Mouse (Mus musculus) layer of hippocampus, adult 9-11 months (tissue): ENCODE data around the gene Ccdc175.

Experiments used
- DNase-seq: peaks from one replicate; pipeline ENCODE4 v3.0.0; 2022

Ccdc175 gene

GRCm38 (mm10) chr12:72096966-72097365, 87.9 kb downstream of the Ccdc175 start:
- no peak for DNase-seq

DNA sequence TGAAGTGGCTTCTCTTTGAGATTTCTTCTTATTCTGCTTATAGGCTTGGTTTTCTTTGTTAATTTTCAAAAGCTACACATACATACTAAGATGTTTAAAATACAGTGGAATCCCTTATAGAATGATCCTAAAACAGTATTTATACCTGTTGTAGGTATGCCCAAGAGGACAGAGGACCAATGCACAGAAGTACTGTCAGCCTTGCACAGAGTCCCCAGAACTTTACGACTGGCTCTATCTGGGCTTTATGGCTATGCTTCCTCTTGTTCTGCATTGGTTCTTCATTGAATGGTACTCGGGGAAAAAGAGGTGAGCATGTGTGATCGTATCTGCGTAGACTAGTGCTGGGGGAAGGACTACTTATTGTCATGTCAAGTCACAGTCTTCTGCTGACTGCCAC, 95.0 kb downstream of the Ccdc175 start:
- no peak for DNase-seq

DNA sequence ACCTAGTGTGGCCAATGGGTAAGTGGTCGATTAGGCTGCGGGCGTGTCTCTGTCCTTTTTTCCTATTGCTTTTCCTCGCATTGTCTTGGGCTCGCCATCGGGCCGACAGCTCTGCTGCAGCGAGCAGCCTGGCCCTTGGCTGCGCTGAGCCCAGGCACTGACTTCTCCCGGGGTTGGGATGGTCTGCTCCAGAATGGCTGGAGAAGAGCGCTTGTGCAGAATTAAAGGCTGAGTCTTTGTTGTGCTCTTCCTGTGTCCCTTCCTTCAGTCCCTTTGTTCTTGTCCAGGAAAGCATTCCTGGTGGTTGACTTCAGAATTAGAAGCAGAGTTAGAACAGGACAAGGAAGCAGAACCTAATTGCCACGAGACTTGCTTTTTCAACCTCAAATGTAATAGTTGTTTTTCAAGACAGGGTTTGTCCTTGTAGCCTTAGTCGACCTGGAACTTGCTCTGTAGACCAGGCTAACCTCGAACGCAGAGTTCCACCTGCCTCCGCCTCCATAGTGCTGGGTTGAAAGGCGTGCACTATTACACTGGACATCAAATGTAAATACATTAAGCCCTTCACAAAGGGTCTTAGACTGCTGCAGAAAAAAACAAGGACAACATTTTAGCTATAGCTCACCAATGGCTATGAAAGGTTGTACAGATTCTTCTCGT, 98.5 kb downstream of the Ccdc175 start:
- DNase-seq, result no peak

GRCm38 (mm10) chr12:72085329-72086165, 99.3 kb downstream of the Ccdc175 start, which contains the start of the genes L3hypdh and Jkamp:
TSS of gene L3hypdh (minus strand) at chr12:72085439.
TSS of gene Jkamp (plus strand) at chr12:72085589.
- peak; percentile 100 for DNase-seq

DNA sequence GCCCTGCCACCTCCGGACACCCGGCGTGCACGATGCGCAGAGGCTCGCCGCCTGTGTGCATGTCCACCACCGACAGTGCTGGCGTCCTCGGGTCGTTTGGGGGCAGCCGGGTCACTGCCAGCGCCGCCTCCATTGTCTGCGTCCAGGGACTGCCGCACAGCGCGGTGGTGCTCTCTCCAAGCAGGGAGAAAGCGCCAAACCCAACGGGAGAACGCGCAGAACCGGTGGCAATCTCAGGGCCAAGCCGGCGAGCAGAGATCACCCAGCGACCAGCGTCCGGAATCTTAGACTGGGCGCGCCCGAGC, 99.9 kb downstream of the Ccdc175 start:
- DNase-seq, result no peak

DNA sequence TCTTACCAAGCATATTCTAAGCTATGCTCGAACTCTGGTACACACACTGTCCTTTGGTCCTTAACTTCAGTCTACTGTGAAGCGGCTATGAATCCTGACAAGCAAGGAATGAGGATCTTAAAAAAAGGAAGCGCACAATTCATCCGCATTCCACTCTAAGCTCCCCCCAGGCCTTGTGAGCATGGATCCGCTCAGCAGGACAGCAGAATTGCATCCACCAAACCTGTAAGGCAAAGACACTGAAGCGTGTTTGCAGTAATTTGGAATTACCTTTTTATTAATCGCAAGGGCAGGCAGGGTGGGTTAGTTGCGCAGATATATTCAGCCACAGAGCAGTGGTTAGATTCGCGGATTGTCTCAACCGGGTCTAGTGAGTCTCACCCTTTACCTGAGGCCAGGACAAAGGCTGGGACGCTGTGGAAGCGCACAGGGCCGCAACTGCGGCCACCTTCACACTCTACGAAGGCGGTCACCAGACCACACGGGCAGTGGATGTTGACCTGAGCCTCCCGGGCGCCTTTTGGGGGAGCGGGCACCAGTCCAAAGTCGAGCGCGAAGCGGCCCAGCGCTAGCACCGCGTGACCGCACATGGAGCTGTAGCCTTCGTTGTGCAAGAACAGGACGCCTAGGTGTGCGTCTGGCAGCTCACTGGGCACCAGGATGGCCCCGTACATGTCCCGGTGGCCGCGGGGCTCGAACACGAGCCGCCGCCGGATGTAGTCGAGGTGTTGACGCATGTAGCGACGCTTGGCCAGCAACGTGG, 100.4 kb downstream of the Ccdc175 start:
- no peak for DNase-seq

DNA sequence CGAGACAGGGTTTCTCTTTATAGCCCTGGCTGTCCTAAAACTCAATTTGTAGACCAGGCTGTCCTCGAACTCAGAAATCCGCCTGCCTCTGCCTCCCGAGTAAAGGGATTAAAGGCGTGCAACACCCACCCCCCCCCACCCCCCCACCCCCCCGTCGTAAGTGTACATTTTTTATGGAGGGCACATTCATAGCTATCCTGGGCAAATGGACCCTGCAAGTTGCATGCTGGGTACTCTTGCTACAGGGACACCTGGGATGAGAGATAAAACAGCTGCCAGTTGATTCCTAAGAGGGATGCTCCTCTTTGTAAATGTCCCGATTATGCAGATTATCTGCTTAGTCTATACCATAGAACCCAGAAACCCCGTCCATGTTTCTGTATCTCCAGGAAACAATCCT, 101.6 kb downstream of the Ccdc175 start:
- DNase-seq, result no peak

DNA sequence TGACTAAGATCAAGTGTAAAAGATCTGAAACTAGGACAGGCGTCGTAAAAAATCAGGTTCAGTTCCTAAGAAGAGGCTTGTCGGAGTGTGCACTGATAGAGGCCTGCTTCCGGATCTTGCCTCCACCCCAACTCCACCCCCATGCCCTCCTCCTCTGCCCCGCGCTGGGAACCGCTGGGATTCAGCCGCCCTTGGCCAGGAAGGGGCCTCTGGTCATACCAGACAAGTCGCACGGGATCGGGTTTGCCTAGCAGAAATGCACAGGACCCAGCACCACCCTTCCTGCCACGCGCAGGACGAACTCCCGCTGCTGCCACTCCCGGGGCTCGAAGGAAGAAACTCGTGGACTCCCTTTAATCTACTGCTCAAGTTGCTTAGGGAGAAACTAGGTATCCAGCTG, 102.5 kb downstream of the Ccdc175 start:
- DNase-seq, result no peak

GRCm38 (mm10) chr12:72081961-72082360, 102.9 kb downstream of the Ccdc175 start:
- DNase-seq, result no peak

DNA sequence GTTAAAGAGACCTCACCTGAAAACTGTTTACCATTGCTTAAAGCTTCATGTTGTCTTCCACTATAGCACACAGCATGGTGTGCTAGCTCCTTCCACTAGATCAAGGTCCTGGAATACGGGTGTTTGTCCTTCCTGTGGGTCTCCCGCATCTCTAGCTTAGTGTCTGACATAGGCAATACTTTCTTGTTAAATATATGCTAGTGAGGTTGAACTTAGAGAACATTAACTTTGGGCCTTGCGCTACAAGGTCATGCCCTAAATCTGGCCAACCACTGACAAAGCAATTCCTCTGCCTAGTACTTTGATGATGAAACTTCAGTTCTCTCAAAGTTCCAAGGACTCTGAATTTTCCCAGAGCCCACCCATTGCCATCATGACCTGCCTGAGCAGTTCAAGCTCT, 106.6 kb downstream of the Ccdc175 start:
- no peak for DNase-seq

DNA sequence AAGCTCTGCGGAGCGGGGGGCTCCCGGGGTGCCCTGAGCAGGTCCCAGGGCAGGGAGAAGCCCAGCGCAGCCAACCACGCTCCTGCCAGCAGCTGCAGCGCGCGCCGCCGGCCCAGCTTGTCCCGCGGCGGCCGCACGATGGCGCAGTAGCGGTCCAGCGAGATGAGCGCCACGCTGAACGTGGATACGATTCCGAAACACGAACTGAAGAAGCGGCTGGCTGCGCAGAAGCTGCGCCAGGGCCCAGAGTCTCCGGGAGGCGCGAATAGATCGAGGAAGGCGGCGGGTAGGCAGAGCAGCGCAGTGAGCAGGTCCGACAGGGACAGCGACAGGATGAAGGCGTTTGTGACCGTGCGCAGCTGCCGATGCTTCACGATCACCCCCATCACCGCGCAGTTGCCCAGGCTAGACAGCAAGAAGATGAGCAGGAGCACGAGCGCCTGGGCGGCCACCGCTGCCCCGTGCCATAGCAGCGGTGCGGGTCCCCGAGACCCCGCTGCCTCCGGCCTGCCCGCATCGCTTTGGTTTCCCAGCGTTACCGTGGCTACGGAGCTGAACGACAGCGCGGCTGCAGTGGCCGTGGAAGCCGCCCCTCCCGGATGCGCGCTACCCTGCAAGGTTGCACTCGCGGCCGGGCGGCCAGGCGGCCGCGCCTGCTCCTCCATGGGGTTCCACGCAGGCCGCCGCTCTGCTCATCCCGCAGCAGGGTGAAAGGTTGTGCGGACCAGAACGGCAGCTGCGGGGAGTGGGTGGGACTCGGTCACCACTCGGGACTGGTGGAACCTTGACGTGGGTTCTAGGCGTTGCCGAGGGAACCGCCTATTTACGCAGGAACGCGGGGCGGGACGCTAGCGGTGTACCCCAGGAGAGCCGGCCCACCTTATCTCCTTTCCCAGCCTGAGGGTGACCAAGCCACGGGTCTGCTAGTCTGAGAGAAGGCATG, 114.2 kb downstream of the Ccdc175 start, which contains the start of gene Gpr135:
Gene Gpr135 (minus strand): TSS at position 799 of the 943 bp plus-strand sequence.
- peak; percentile 87 for DNase-seq

DNA sequence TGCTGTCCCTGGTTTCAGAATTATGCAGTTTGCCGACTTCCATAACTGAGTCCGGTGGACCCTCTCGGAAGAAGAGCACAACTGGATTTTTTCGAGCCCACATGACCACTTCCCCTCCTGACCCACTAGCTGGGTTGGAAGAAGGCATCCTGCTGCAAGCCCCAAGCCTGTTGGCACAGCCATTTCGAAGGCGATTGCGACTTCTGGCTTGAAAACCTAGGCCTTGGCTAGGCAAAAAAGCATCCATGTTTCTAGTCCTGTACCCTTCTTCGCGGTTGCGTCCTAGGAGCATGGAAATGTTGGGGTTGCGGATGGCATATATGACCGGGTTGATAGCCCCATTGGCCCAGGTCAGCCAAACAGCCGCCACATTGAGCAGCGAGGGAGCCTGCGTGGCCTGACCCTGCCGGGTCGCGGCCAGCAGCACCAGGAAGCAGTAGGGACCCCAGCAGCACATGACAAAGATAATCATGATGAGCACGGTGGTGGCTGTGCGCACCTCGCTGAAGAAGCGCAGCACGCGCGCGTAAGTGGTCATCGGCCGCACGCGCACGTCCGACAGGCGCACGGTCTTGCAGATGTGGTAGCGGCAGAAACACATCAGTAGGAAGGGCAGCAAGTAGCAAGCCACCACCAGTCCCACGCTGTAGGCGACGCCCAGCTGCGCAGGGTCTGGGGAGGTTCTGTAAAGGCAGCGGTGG, 115.1 kb downstream of the Ccdc175 start:
- DNase-seq, result no peak

- no peak for DNase-seq
Observed at GRCm38 (mm10) chr12:72057780-72058179, 127.0 kb downstream of the Ccdc175 start.

DNA sequence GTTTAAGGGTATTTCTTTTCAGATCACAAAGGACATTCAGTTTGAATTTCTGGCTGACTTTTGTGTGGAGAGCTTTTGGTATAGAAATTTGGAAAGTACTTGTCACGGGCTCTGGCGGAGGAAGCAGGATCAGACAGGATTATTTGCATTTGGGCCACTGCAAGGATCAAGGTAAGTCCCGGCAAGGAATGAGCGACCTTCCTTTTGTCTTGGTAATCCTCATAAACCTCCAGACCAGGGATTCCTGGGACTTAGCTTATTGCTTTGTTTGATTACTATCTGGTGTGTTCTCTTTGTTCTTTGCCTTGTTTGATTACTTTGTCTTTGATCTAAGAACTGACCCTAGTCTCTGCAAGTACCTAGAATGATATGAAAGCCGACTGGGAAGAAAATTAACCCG, 131.0 kb downstream of the Ccdc175 start:
- DNase-seq, result no peak

DNA sequence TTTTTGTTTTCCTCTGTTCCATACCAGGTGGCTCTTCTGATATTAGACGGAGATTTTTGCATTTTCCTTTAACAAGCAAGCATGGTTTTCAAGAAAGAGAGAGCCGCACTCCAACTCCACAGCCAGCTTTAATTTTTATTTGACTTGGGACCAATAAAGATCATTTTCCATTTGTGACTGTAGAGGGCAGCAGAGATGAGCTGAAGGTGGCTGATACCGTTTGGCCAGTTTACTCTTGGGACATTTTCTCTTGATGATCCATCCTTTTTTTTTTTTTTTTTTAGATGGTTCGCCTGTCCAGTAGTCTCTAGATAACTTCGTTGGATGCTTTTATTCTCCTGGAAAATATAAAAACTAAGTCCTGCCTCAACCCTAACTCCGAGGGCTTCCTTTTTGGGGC, 131.5 kb downstream of the Ccdc175 start:
- DNase-seq, result no peak

DNA sequence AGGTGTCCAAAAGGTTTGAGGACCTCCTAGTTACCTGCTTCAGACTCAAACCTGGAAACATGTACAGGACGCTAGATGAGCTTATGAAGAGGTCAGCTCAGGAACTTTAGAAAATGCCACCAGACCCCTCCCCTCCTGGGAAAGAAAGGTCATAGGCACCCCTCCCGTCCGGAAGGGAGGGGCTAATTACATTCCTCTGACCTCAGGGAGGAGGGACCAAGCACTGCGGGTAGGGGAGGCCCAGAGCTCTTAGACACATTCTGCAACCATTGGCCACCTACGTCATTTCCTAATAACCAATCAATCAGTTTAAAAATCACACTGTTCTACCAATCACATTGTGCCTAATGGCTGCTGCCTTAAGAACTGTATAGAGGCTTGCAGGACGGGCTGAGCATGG, 132.3 kb downstream of the Ccdc175 start:
- DNase-seq, result no peak
